Mouse (Mus musculus) G1E (cell line): ENCODE data around the gene D6Ertd527e. TPM values are rescaled to one million over a fixed set of nuclear protein-coding genes. Genes with fewer than 3 reads are reported as not detected.
"Not testable (repeated sequence)": the region's sequence is repeated elsewhere in the genome, so short reads cannot be mapped to it uniquely, and the experiment has no call there.

Experiments used
- ATAC-seq: 2 replicates; pipeline ENCODE4 v1.8.0; 2016; ENCODE audit warnings: mild to moderate bottlenecking; ENCODE audit not compliant: insufficient number of reproducible peaks, poor library complexity, low FRiP score, severe bottlenecking; ENCODE audit errors: extremely low read depth
- DNase-seq: peaks from one replicate; pipeline ENCODE4 v3.0.0; 2012; ENCODE audit warnings: low spot score
- H3K27me3 ChIP-seq: 2 replicates; pipeline ENCODE4 v1.6.1; 2012; ENCODE audit warnings: mild to moderate bottlenecking, low read length, inconsistent platforms; ENCODE audit not compliant: insufficient read depth
- H3K36me3 ChIP-seq: replicated peaks from 2 replicates; pipeline ENCODE3; 2012; ENCODE audit warnings: mild to moderate bottlenecking, inconsistent platforms
- H3K4me1 ChIP-seq: 2 replicates; pipeline ENCODE4 v1.6.1; 2012; ENCODE audit warnings: low read depth, low read length, inconsistent platforms, mixed read lengths; ENCODE audit not compliant: insufficient read depth
- H3K4me3 ChIP-seq: 2 replicates; pipeline ENCODE4 v1.5.1; 2012; ENCODE audit warnings: low read depth, mild to moderate bottlenecking, inconsistent platforms, low read length, moderate library complexity, mixed read lengths
- H3K9me3 ChIP-seq: replicated peaks from 2 replicates; pipeline ENCODE4 v1.6.1; 2012; ENCODE audit warnings: inconsistent platforms
- CTCF ChIP-seq: IDR thresholded peaks from 2 replicates; pipeline ENCODE4 v1.5.1; 2012; ENCODE audit warnings: low read depth, low read length, inconsistent platforms, mixed read lengths
- GATA1 ChIP-seq: IDR thresholded peaks from 2 replicates; pipeline ENCODE4 v1.6.1; 2012; ENCODE audit warnings: borderline replicate concordance, low read length, inconsistent platforms, mixed read lengths
- GATA2 ChIP-seq: IDR thresholded peaks from 2 replicates; pipeline ENCODE4 v1.6.1; 2012; ENCODE audit warnings: low read depth, low read length, inconsistent platforms, borderline replicate concordance
- POLR2AphosphoS5 ChIP-seq: IDR thresholded peaks from 2 replicates; pipeline ENCODE4 v1.6.1; 2012; ENCODE audit warnings: low read depth, low read length, inconsistent platforms; ENCODE audit not compliant: insufficient replicate concordance
- TAL1 ChIP-seq: conservative IDR thresholded peaks from 2 replicates; pipeline ENCODE4 v1.6.1; 2012; ENCODE audit warnings: low read depth, low read length, inconsistent platforms, mixed read lengths
- polyA plus RNA-seq: library from polyadenylated mRNA; stranded (reverse); fragments of >175 nt; gene quantifications from 2 replicates; pipeline ENCODE4 v1.2.3, GENCODE M21; 2012
- total RNA-seq, 2 experiments: library from RNA; stranded (forward) in 1 of 2; stranded (reverse) in 1 of 2; fragments of 200-1000 nt in 1 of 2; fragments of >200 nt in 1 of 2; fragmentation: Nextera tagmentation in 1 of 2; gene quantifications; 2 replicates each; pipeline ENCODE4 v1.2.3; 2014 to 2017

The D6Ertd527e gene
- total and polyA plus RNA-seq, 3 experiments = 0.14 to 0.16 TPM; not detected in 1

DNA sequence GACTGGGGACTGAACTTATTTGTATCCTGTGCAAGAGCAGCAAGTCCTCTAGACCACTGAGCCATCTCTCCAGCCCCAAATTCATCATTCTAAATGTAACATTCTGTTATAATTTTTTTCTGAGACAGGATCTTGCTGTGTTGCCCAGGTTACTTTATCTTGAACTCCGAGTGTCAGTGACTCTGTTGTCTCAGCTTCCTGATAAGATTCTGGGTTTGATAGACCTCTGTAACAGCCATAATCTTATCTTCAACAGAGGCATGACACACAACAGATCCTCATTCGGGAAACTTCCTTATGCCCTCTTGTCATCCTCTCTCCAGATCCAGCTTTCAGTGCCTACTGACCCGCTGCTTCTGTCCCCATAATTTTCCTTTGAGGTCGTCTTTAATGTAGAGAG, 31.8 kb upstream of the D6Ertd527e start:
- Histone ChIP-seq H3K27me3 (no peaks in the 10 kb centered on the region), H3K36me3 (peaks cover 81% of the 10 kb centered on the region), H3K4me3 (peak overlapping the region; percentile 16; the same call in 1 of the 2 replicates), H3K9me3 (no peaks in the 10 kb centered on the region), H3K4me1 (peaks cover 91% of the 10 kb centered on the region)
- TF ChIP-seq GATA1 (no peak), CTCF (no peak), GATA2 (0 out of 2 replicates have a peak, but pooled peaks have one; percentile 60), TAL1 (peak; percentile 83), POLR2AphosphoS5 (no peak)
- ATAC-seq = peak; percentile 82
- no peak for DNase-seq

GRCm38 (mm10) chr6:87075092-87075685, 29.4 kb upstream of the D6Ertd527e start:
- TF ChIP-seq POLR2AphosphoS5 (no peak), TAL1 (peak; percentile 34; the same call in 1 of the 2 replicates)
- peak; percentile 40 for DNase-seq
- H3K4me1 ChIP-seq = peaks cover 88% of the 10 kb centered on the region
- peak; percentile 69 for ATAC-seq
- H3K9me3 ChIP-seq = no peaks in the 10 kb centered on the region
- no peaks in the 10 kb centered on the region for H3K27me3 ChIP-seq
- no peak overlapping the region; the same call in 1 of the 2 replicates for H3K4me3 ChIP-seq
- peaks cover 77% of the 10 kb centered on the region for H3K36me3 ChIP-seq

DNA sequence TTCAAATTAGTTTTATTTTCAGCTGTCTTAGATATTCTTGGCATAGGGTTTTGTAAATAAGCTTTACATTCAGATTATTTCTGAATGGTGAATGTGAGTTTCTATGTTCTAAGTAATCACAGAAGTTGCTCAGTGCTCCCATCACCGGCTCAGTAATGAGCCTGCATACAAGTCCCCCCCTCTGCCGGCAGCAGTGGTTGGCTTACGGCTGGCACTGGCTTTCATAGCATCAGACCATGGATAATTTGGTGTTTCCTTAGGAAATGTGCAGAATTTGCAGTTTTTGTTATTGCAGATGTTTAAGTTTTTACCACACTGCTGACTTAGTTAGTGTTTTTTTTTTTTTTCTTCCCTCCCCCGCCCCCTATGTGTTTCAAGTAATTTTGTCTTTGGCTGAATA, 25.1 kb upstream of the D6Ertd527e start:
- peaks cover 87% of the 10 kb centered on the region for H3K36me3 ChIP-seq
- no peak overlapping the region for H3K4me3 ChIP-seq
- DNase-seq = no peak
- H3K4me1 ChIP-seq = peaks cover 83% of the 10 kb centered on the region
- no peaks in the 10 kb centered on the region for H3K9me3 ChIP-seq
- ATAC-seq = no peak
- no peak for TF ChIP-seq GATA1
- no peak for TF ChIP-seq CTCF
- TF ChIP-seq POLR2AphosphoS5 = no peak
- TF ChIP-seq GATA2 = no peak
- no peak for TF ChIP-seq TAL1
- H3K27me3 ChIP-seq = no peaks in the 10 kb centered on the region

DNA sequence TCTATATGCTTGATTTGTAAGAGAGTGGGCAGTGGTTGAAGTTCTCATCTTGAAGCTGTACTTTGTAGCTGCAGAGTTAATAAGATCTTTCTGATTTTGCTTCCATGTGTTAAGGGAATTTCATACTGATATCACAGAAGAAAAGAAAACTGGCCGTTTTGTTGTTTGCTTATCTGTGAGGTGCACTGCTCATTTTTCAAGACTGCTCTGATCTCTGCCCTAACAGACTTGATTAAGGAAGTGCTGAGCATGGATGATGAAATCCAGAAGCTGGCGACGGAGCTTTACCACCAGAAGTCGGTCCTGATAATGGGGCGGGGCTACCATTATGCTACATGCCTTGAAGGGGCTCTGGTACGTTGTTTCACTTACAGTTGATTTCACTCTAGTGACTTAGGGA, 19.5 kb upstream of the D6Ertd527e start:
- Histone ChIP-seq H3K4me3 (no peak overlapping the region; the same call in 1 of the 2 replicates), H3K27me3 (no peaks in the 10 kb centered on the region), H3K4me1 (peaks cover 81% of the 10 kb centered on the region), H3K36me3 (peaks cover 91% of the 10 kb centered on the region), H3K9me3 (no peaks in the 10 kb centered on the region)
- ATAC-seq = peak; percentile 93
- TF ChIP-seq GATA1 = no peak
- TF ChIP-seq TAL1 = peak; percentile 82
- DNase-seq = peak; percentile 71

- no peak for ATAC-seq
- Histone ChIP-seq H3K27me3 (no peaks in the 10 kb centered on the region), H3K4me3 (no peak overlapping the region), H3K4me1 (peaks cover 74% of the 10 kb centered on the region), H3K36me3 (peaks cover 82% of the 10 kb centered on the region), H3K9me3 (no peaks in the 10 kb centered on the region)
- no peak for DNase-seq
- TF ChIP-seq TAL1 (no peak), CTCF (no peak), POLR2AphosphoS5 (no peak), GATA1 (no peak), GATA2 (no peak)
Measured at GRCm38 (mm10) chr6:87088356-87088755, 16.2 kb upstream of the D6Ertd527e start.

GRCm38 (mm10) chr6:87090877-87091276, 13.7 kb upstream of the D6Ertd527e start:
- DNase-seq (no peak), ATAC-seq (no peak)
- no peak for TF ChIP-seq GATA1
- Histone ChIP-seq H3K4me1 (peaks cover 59% of the 10 kb centered on the region), H3K27me3 (no peaks in the 10 kb centered on the region), H3K9me3 (no peaks in the 10 kb centered on the region), H3K4me3 (no peak overlapping the region), H3K36me3 (peaks cover 79% of the 10 kb centered on the region)

- ATAC-seq = no peak
- no peak for TF ChIP-seq TAL1
- no peak for TF ChIP-seq CTCF
- TF ChIP-seq GATA2 = no peak
- no peak for TF ChIP-seq GATA1
- TF ChIP-seq POLR2AphosphoS5 = no peak
Measured at GRCm38 (mm10) chr6:87092476-87092875, 12.1 kb upstream of the D6Ertd527e start.

DNA sequence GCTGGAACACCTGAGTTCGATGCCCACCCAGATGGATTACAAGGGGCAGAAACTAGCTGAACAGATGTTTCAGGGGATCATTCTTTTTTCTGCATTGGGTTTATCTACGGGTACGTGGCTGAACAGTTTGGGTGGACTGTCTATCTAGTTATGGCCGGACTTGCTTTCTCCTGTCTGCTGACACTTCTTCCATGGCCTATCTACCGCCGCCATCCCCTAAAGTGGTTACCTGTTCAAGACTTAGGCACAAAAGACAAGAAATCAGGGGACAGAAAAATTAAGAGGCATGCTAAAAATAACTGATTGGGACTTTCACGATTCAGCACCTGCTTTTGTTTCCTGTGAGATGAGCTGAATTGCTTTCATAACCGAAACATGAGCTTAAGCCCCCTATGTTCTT, 10.9 kb upstream of the D6Ertd527e start:
- DNase-seq, ATAC-seq, H3K4me3 ChIP-seq, H3K9me3 ChIP-seq, H3K27me3 ChIP-seq: not testable (repeated sequence)
- Histone ChIP-seq H3K4me1 (peaks cover 62% of the 10 kb centered on the region), H3K36me3 (peaks cover 54% of the 10 kb centered on the region)

More at GRCm38 (mm10) chr6:87092476-87092875, 12.1 kb upstream of the D6Ertd527e start:
- Histone ChIP-seq H3K4me3 (no peak overlapping the region), H3K9me3 (no peaks in the 10 kb centered on the region), H3K36me3 (peaks cover 65% of the 10 kb centered on the region), H3K27me3 (no peaks in the 10 kb centered on the region), H3K4me1 (peaks cover 59% of the 10 kb centered on the region)
- DNase-seq = no peak
